Mouse (Mus musculus) liver, embryonic 15.5 days (tissue): ENCODE measurements around the gene Sult2a5. TPM values are rescaled to one million over a fixed set of nuclear protein-coding genes. Genes with fewer than 3 reads are reported as not detected.

Experiments
- ATAC-seq: fragments of 200-750 bp; cut with Nextera tagmentation; 2 replicates; pipeline ENCODE4 v1.8.0; 2017; ENCODE audit warnings: moderate number of reproducible peaks, mild to moderate bottlenecking, moderate library complexity; ENCODE audit not compliant: insufficient read depth
- H3K27ac ChIP-seq: fragments of 300-500 bp; sonication (generic); replicated peaks from 2 replicates; pipeline ENCODE4 v1.5.1; 2015; ENCODE audit warnings: mild to moderate bottlenecking, inconsistent platforms
- H3K27me3 ChIP-seq: fragments of 300-500 bp; sonication (generic); 2 replicates; pipeline ENCODE4 v1.6.1; 2015; ENCODE audit warnings: mild to moderate bottlenecking, inconsistent platforms
- H3K36me3 ChIP-seq: fragments of 300-500 bp; sonication (generic); replicated peaks from 2 replicates; pipeline ENCODE4 v1.6.1; 2015; ENCODE audit warnings: moderate library complexity, mild to moderate bottlenecking, inconsistent platforms
- H3K4me1 ChIP-seq: fragments of 300-500 bp; sonication (generic); replicated peaks from 2 replicates; pipeline ENCODE4 v1.6.1; 2015; ENCODE audit warnings: inconsistent platforms
- H3K4me2 ChIP-seq: fragments of 300-500 bp; sonication (generic); 2 replicates; pipeline ENCODE4 v1.6.1; 2015; ENCODE audit warnings: moderate library complexity, mild to moderate bottlenecking, inconsistent platforms
- H3K4me3 ChIP-seq: fragments of 300-500 bp; sonication (generic); replicated peaks from 2 replicates; pipeline ENCODE4 v1.5.1; 2015; ENCODE audit warnings: mild to moderate bottlenecking, inconsistent platforms
- H3K9ac ChIP-seq: fragments of 300-500 bp; sonication (generic); 2 replicates; pipeline ENCODE4 v1.6.1; 2015; ENCODE audit warnings: moderate library complexity, mild to moderate bottlenecking, inconsistent platforms
- H3K9me3 ChIP-seq: fragments of 300-500 bp; sonication (generic); replicated peaks from 2 replicates; pipeline ENCODE4 v1.6.1; 2016; ENCODE audit warnings: inconsistent platforms
- polyA plus RNA-seq: library from polyadenylated mRNA; unstranded; fragments of >200 nt; fragmentation: Nextera tagmentation; extraction: Ambion mirVana; gene quantifications from 2 replicates; pipeline ENCODE4 v1.2.1, GENCODE M21; 2015

The Sult2a5 gene
- polyA plus RNA-seq: 0.12 and 0.23 TPM in 2 replicates

DNA sequence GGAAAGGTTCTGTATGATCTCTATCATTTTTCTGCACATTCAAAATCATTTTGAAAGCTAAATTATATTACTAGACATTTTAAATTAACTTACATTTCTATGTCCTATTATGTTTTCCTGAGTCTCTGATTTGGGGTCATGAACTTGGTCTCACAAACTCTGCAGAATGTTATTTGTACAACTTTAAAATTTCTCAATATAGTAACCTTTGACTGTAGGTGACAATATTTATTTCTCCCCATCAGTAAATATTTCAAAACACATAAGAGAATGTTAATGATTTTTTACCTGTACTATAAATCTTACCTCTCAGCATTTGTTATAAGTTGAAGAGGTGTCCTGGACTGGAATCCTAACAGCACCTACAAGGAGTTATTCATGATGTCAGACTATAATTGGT lies at the start of gene Sult2a5:
Sult2a5 (plus strand) TSS at position 301 of the 400 bp plus-strand sequence.
- H3K27ac ChIP-seq: no peak within 1 kb of the TSS
- H3K27me3 ChIP-seq: no peaks in the 10 kb centered on the region
- no peak within 1 kb of the TSS for H3K9ac ChIP-seq
- no peaks in the 10 kb centered on the region for H3K4me1 ChIP-seq
- no peaks in the 10 kb centered on the region for H3K36me3 ChIP-seq
- no peak for ATAC-seq
- no peak within 1 kb of the TSS for H3K4me3 ChIP-seq
- no peaks in the 10 kb centered on the region for H3K9me3 ChIP-seq
- no peak within 1 kb of the TSS for H3K4me2 ChIP-seq

Other genes starting within 250 kb of the Sult2a5 start
- gene Cabp5, start 225.8 kb upstream of the Sult2a5 start, polyA plus RNA-seq: not detected in 2 replicates
- gene Bsph1, start 173.1 kb upstream of the Sult2a5 start, polyA plus RNA-seq: not detected in 2 replicates
- not detected in 2 replicates for gene Bsph2, start 52.9 kb upstream of the Sult2a5 start, polyA plus RNA-seq
- gene Sult2a2, start 109.5 kb downstream of the Sult2a5 start, polyA plus RNA-seq: 0.84 and 1.4 TPM in 2 replicates
- gene Sult2a1, start 213.4 kb downstream of the Sult2a5 start, polyA plus RNA-seq: 4.0 and 5.8 TPM in 2 replicates